Mouse (Mus musculus) neural tube, embryonic 11.5 days (tissue): ENCODE data around the gene Armh1. TPM values are rescaled to one million over a fixed set of nuclear protein-coding genes. Genes with fewer than 3 reads are reported as not detected.

ENCODE experiments used
- ATAC-seq: fragments of 200-750 bp; cut with Nextera tagmentation; 2 replicates; pipeline ENCODE4 v1.8.0; 2017; ENCODE audit warnings: moderate number of reproducible peaks, mild to moderate bottlenecking, moderate TSS enrichment, moderate library complexity; ENCODE audit not compliant: insufficient read depth, low FRiP score, low TSS enrichment
- DNase-seq: peaks from one replicate; pipeline ENCODE4 v3.0.0-alpha.2; 2015; ENCODE audit warnings: low spot score
- H3K27ac ChIP-seq: fragments of 300-500 bp; sonication (generic); 2 replicates; pipeline ENCODE4 v1.5.1; 2014; ENCODE audit warnings: low read depth, mild to moderate bottlenecking, low read length
- H3K27me3 ChIP-seq: fragments of 300-500 bp; sonication (generic); 2 replicates; pipeline ENCODE4 v1.6.1; 2014; ENCODE audit warnings: mild to moderate bottlenecking, low read length, mixed read lengths; ENCODE audit not compliant: control insufficient read depth, insufficient read depth
- H3K36me3 ChIP-seq: fragments of 300-500 bp; sonication (generic); 2 replicates; pipeline ENCODE4 v1.6.1; 2014; ENCODE audit warnings: mild to moderate bottlenecking, low read length, moderate library complexity, mixed read lengths; ENCODE audit not compliant: control insufficient read depth, insufficient read depth
- H3K4me1 ChIP-seq: fragments of 300-500 bp; sonication (generic); 2 replicates; pipeline ENCODE4 v1.6.1; 2014; ENCODE audit warnings: low read length, mixed read lengths; ENCODE audit not compliant: control insufficient read depth, insufficient read depth
- H3K4me2 ChIP-seq: fragments of 300-500 bp; sonication (generic); 2 replicates; pipeline ENCODE4 v1.6.1; 2014; ENCODE audit warnings: low read depth, mild to moderate bottlenecking, moderate library complexity
- H3K4me3 ChIP-seq: fragments of 300-500 bp; sonication (generic); 2 replicates; pipeline ENCODE4 v1.5.1; 2014; ENCODE audit warnings: low read depth, low read length
- H3K9ac ChIP-seq: fragments of 300-500 bp; sonication (generic); 2 replicates; pipeline ENCODE4 v1.6.1; 2014; ENCODE audit warnings: mild to moderate bottlenecking, low read length
- H3K9me3 ChIP-seq: fragments of 300-500 bp; sonication (generic); 2 replicates; pipeline ENCODE4 v1.6.1; 2016; ENCODE audit warnings: low read length; ENCODE audit not compliant: control insufficient read depth
- WGBS: fragments of 180-500 bp; shearing (Covaris S2); extraction: QIAGEN DNeasy Blood & Tissue Kit; methylation state at CpG from one replicate; pipeline ENCODE4 v1.1.7; 2014; 5-methylcytosine and 5-hydroxymethylcytosine counted together
- polyA plus RNA-seq: library from polyadenylated mRNA; unstranded; fragments of >200 nt; fragmentation: Nextera tagmentation; extraction: Ambion mirVana; gene quantifications from 2 replicates; pipeline ENCODE4 v1.2.1, GENCODE M21; 2014

The Armh1 gene
- polyA plus RNA-seq, 1 experiment from 2014 or later: not detected

DNA sequence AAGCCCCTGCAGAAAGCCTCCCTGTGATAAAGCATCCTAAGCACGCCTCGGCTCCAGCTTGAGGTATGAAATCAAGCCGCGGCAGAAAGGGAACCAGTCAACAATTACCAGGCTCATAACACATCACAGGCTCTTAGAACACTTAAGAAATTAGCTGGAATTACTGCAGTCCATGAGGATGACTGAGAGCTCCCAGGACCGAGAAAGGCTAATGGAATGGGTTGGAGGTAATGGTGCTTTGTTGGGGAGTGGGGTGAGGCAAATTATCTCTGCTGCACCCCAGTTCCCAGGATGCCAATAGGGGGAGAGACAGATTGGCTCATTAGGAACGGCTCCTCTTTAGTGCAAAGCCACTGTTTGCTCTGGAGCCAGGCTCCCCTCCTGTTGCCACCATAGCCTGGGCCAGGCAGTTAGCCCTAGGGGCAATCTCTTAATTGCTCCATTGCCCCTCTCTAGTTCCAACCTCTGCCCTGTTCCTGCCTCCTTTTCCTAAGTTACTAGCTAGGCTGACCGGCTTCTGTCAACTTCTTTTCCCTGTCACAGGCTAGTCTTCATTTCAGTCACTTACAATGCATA is 17.7 kb downstream of the Armh1 start:
- no peaks in the 10 kb centered on the region for H3K9me3 ChIP-seq
- DNase-seq (no peak), ATAC-seq (no peak)
- H3K4me1 ChIP-seq: no peaks in the 10 kb centered on the region
- H3K9ac ChIP-seq: no peak overlapping the region
- no peaks in the 10 kb centered on the region for H3K36me3 ChIP-seq
- H3K4me2 ChIP-seq: no peak overlapping the region
- WGBS: 27% methylated on average over 7 of the region's 7 CpGs
- H3K27me3 ChIP-seq: no peaks in the 10 kb centered on the region
- no peak overlapping the region for H3K4me3 ChIP-seq
- H3K27ac ChIP-seq: no peak overlapping the region

- ATAC-seq (no peak), DNase-seq (no peak)
- no peak overlapping the region for H3K27ac ChIP-seq
- no peak overlapping the region for H3K9ac ChIP-seq
- H3K36me3 ChIP-seq: no peaks in the 10 kb centered on the region
- no peak overlapping the region for H3K4me2 ChIP-seq
- no peaks in the 10 kb centered on the region for H3K4me1 ChIP-seq
- H3K9me3 ChIP-seq: no peaks in the 10 kb centered on the region
- H3K27me3 ChIP-seq: no peaks in the 10 kb centered on the region
- H3K4me3 ChIP-seq: no peak overlapping the region
- 72% methylated on average over 2 of the region's 2 CpGs for WGBS
These were observed 20.7 kb downstream of the Armh1 start for GRCm38 (mm10) chr4:117231208-117231607.

GRCm38 (mm10) chr4:117230331-117230730 is 21.6 kb downstream of the Armh1 start:
- Histone ChIP-seq H3K27ac (no peak overlapping the region), H3K4me3 (no peak overlapping the region), H3K36me3 (no peaks in the 10 kb centered on the region), H3K9ac (no peak overlapping the region), H3K27me3 (no peaks in the 10 kb centered on the region), H3K4me1 (no peaks in the 10 kb centered on the region), H3K4me2 (no peak overlapping the region), H3K9me3 (no peaks in the 10 kb centered on the region)
- DNase-seq (no peak), ATAC-seq (no peak)
- 62% methylated on average over 10 of the region's 10 CpGs for WGBS

GRCm38 (mm10) chr4:117229590-117229989 is 22.3 kb downstream of the Armh1 start:
- Histone ChIP-seq H3K4me3 (no peak overlapping the region), H3K4me2 (no peak overlapping the region), H3K27ac (no peak overlapping the region), H3K9ac (no peak overlapping the region), H3K36me3 (no peaks in the 10 kb centered on the region), H3K9me3 (no peaks in the 10 kb centered on the region), H3K4me1 (no peaks in the 10 kb centered on the region), H3K27me3 (no peaks in the 10 kb centered on the region)
- ATAC-seq (no peak), DNase-seq (no peak)
- WGBS: 77% methylated on average over 15 of the region's 15 CpGs

GRCm38 (mm10) chr4:117225250-117225649 is 26.7 kb downstream of the Armh1 start:
- ATAC-seq: no peak
- Histone ChIP-seq H3K4me3 (no peak overlapping the region), H3K4me2 (no peak overlapping the region), H3K9me3 (no peaks in the 10 kb centered on the region), H3K36me3 (no peaks in the 10 kb centered on the region), H3K4me1 (no peaks in the 10 kb centered on the region), H3K9ac (no peak overlapping the region), H3K27me3 (no peaks in the 10 kb centered on the region), H3K27ac (no peak overlapping the region)
- no peak for DNase-seq

GRCm38 (mm10) chr4:117224122-117224521 is 27.8 kb downstream of the Armh1 start:
- Histone ChIP-seq H3K27ac (no peak overlapping the region), H3K4me2 (no peak overlapping the region), H3K9ac (no peak overlapping the region), H3K4me3 (no peak overlapping the region), H3K9me3 (no peaks in the 10 kb centered on the region), H3K4me1 (no peaks in the 10 kb centered on the region), H3K27me3 (no peaks in the 10 kb centered on the region), H3K36me3 (no peaks in the 10 kb centered on the region)
- no peak for DNase-seq
- WGBS: 72% methylated on average over 8 of the region's 8 CpGs
- no peak for ATAC-seq

GRCm38 (mm10) chr4:117223001-117223400 is 28.9 kb downstream of the Armh1 start:
- no peak for DNase-seq
- Histone ChIP-seq H3K4me3 (no peak overlapping the region), H3K9me3 (no peaks in the 10 kb centered on the region), H3K27me3 (no peaks in the 10 kb centered on the region), H3K4me1 (no peaks in the 10 kb centered on the region), H3K4me2 (no peak overlapping the region), H3K9ac (no peak overlapping the region), H3K27ac (no peak overlapping the region), H3K36me3 (no peaks in the 10 kb centered on the region)
- no peak for ATAC-seq
- 13% methylated on average over 5 of the region's 5 CpGs for WGBS

DNA sequence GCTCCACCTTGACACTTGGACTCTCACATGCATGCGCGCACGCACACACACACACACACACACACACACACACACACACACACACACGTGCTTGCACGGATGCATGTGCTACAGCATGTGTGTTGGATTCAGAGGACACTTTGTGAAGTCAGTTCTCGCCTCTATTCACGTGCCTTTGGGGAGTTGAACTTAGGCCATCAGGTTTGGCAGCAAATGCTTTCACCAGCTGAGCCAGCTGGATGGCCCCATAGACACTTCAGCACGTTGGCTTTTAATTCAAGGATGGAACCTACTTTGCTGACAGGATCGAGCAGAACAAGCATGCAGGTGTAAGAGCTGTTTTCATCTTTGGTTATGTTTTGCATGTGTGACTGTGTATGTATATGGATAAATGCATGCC is 30.1 kb downstream of the Armh1 start:
- Histone ChIP-seq H3K9me3 (no peaks in the 10 kb centered on the region), H3K9ac (no peak overlapping the region), H3K27me3 (no peaks in the 10 kb centered on the region), H3K4me1 (no peaks in the 10 kb centered on the region), H3K4me3 (no peak overlapping the region), H3K27ac (no peak overlapping the region), H3K4me2 (no peak overlapping the region), H3K36me3 (no peaks in the 10 kb centered on the region)
- no peak for DNase-seq
- 88% methylated on average over 9 of the region's 9 CpGs for WGBS
- no peak for ATAC-seq

DNA sequence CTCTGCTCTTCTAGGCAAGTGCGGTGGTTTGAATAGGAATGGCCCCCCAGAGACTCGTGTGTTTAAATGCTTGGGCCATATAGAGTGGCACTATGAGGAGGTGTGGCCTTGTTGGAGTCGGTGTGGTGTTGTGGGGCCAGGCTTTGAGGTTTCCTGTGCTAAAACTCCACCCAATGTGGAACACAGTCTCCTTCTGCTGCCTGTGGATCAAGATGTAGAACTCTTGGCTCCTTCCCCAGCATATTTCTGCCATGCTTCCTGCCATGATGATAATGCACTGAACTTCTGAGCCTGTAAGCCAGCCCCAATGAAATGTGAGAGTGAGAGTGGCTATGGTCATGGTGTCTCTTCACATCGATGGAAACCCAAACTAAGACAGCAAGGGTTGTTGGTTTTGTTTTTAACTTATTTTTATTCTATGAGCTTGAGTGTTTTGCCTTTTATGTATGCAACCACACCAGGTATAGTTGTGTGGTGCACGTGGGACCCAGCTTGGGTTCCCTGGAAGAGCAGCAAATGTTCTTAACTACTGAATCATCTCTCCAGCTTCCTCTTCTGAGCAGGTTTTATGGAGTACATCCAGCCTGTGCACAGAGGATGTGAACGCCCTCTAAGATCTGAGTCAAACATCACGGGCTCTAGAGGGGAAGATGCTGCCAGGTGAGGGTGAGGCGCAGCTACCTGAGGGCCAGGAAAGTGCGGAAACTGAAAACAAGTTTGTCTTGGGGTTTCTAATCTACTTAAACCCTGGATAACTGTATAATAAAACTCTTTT is 31.0 kb downstream of the Armh1 start:
- no peak for DNase-seq
- Histone ChIP-seq H3K27me3 (no peaks in the 10 kb centered on the region), H3K9ac (no peak overlapping the region)

More for the DNA sequence above, 31.0 kb downstream of the Armh1 start:
- ATAC-seq: no peak
- Histone ChIP-seq H3K27ac (no peak overlapping the region), H3K4me1 (no peaks in the 10 kb centered on the region), H3K4me2 (no peak overlapping the region), H3K36me3 (no peaks in the 10 kb centered on the region), H3K9me3 (no peaks in the 10 kb centered on the region), H3K4me3 (no peak overlapping the region)
- WGBS: 83% methylated on average over 9 of the region's 9 CpGs
